Mouse (Mus musculus) CD4-positive helper T cell, adult 2 months (primary cell): ENCODE results near the gene Tmed2.
"Not testable (repeated sequence)": the region's sequence is repeated elsewhere in the genome, so short reads cannot be mapped to it uniquely, and the experiment has no call there.

ENCODE experiments used
- DNase-seq: peaks from one replicate; pipeline ENCODE4 v3.0.0-alpha.2; 2012; ENCODE audit warnings: low read depth, missing footprints, low spot score

Gene Tmed2

DNA sequence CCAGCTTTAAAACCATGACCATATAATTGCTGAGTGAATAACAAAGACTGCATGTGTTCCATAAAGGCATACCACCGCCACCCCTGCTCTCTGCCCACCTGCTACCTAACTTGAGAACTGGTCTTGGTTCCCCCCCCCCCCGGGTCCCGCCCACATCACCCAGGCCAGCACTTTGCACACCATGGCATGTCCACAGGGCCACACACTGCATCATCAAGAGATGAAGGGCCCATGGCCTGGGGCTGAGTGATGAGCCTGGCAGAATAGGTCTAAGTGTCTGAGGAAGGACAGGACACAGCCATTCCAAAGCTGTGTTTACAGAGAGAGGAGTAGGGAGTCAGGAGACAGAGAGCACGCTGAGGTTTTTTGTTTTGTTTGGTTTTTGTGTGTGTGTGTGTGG is 12.1 kb upstream of the Tmed2 start:
- DNase-seq, result no peak

DNA sequence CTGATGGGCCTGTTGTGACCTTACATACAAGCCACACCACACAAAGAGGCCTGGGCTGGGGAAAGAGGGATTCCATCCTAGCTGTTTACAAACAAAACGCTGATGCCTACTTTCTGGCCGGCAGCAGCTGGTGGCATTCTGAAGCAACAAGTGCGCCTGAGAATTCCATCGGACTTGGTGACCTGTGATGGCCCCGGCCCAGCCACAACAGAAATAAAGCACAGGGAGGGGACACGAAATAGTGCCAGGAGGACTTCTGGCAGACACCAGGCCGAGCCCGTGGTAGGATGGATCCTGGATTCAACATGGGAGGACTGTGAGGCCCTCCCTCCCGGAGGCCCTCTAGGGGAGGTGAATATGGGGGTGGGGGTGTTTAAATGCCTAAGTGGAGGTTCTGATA is 11.7 kb upstream of the Tmed2 start:
- no peak for DNase-seq

DNA sequence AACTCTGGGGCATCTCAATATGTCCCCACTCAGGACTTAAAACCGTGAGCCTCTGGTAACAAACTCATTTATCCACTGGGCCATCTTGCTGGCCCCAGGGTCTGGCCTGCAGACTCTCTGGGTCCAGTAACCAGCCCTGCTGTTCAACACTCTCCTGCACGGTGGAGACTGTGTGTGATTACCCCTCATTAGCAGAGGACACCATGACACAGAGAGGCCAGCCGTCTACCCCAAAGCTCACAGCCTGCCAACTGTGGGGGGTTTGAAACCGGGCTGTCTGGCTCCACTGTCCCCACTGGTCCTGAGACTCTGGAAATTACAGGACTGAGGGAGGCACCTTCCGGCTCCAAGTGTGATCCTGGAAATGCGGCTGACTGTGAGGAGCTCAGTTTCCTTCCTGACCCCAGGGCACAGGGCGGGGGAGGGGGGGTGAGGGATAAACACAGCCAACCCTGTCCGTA is 11.3 kb upstream of the Tmed2 start:
- DNase-seq, result no peak

DNA sequence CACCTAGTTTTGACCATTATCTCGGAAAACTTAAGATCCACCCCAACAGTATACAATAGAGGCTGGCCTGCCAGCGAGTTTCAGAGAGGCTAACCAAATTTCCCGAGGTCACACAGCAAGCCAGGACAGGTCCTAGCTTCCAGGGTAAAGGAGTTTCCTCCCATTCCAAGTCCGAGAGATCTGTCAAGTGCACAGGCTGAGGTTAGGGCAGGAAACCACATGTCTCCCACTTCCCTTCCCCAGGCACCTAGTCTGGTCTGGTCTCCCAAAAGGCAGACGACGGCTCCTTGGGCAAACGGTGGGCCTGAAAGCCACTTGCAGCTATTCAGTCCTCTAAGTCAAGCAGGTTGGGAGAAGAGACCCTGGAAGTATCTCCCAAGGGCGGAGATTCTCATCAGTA is 10.8 kb upstream of the Tmed2 start:
- DNase-seq, result no peak

DNA sequence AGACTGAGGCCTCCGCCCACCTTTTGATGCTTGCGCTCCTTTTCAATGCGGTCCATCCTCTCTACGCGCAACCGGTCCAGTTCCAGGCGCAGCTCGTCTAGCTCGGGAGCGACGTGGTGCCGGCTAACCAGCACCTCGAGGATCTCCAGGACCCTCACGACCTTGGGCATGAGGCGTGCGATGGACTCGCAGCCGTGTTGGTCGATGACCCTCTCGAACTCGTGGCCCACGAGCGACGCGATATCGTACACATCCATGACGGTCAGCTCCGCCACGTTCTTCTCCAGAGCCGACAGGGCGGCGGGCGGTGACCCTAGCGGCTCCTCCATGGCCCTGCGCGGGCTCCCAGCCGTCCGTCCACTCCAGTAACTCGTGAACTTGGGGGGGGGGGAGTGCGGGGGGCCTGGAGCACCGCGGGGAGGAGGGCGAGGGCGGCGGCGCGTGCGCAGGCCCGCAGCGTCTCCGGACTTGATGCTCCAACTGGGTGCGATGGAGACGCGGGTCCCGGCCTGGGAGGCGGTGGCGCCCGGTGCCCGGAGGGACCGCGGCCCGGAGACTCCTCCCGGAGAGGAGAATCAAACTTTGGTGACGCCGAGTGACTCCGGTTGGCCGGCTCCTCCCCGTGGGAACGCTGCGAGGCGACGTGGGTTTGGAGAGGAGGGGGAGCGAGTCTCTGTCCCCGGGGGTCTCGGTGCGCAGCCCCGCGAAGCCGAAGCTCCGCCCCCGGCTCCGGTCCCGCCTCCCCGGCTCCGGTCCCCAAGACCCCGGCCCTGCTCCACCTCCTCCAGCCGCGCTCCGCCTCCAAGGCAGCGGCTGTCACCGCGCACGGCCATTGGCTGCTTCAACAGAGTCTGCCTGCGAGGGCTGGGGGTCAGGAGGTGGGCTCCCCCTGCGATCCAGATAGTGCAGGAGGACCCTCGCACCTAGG is 9.6 kb upstream of the Tmed2 start, which contains the start of gene Rilpl1:
Rilpl1 (minus strand) TSS at position 737 of the 928 bp plus-strand sequence.
- peak; percentile 76 for DNase-seq

DNA sequence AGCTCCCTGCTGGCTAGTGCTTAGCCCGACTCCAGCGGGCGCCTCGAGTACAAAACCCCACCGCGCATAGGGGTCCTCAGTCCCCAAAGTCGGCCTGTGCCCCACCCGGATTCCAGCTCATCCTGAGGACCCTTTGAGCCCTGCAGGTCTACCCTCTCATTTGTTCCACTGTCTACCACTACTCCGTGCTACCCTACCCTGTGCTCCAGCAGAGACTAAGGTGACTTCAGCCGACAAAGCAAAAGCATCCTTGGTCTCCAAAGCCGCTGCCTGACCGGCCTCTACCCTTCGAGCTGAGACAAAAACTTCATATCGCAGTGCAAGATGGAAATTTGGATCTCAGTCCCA is 8.9 kb upstream of the Tmed2 start:
- no peak for DNase-seq

DNA sequence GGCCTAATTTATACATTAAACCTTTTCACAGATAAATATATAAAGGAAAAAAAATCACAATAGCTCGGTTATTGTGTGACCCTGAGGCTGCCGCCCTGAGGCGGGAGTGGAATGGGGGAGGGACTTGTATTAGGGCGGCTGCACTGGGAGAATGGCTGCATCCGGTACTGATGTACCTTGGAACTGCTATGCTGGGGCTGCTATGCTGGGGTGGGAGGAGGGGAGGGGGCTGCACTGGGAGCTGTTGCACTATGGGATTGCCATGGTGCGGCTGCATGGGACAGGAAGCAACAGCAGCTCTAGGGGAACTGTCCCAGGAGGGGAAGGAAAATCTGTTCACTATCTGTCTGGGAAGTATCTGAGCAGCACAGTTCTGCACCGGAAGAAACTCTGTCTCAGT is 8.0 kb upstream of the Tmed2 start:
- DNase-seq, result no peak

DNA sequence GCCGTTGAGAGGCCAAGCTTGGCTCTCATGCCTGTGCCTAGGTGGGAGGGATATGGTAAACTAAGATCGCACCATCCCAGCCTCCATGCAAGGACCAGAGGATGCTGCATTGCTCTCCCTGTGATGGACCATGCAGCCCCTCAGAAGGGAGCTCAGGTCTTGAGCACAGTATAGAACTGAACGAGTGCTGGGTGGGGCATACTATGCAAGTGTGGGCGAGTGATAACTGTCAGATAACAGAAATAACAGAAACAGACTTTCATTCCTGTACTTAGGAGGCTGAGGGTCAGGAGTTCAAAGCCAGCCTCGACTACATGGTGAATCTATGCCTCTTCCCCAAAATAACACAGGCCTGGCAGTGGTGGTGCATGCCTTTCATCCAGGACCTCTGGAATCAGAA is 5.5 kb upstream of the Tmed2 start:
- no peak for DNase-seq

DNA sequence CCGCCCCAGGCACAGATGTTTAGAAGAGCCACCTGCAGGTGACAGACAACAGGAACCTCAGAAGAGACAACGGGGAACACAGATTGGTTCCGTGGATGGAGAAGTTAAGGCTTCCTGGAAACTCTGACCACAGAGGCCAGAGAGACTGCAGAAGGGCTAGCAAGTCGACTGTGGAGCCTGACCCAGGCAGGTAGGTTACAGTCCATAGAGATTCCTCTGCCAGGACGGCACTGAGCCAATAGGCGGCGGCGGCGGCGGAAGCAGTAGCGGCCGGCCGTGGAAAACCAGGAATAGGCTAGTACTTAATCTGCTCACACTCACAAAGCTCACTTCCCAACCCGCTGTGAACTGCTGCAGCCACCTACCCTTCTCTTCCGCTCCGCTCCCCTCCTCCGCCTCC is 3.7 kb upstream of the Tmed2 start:
- peak; percentile 17 for DNase-seq

DNA sequence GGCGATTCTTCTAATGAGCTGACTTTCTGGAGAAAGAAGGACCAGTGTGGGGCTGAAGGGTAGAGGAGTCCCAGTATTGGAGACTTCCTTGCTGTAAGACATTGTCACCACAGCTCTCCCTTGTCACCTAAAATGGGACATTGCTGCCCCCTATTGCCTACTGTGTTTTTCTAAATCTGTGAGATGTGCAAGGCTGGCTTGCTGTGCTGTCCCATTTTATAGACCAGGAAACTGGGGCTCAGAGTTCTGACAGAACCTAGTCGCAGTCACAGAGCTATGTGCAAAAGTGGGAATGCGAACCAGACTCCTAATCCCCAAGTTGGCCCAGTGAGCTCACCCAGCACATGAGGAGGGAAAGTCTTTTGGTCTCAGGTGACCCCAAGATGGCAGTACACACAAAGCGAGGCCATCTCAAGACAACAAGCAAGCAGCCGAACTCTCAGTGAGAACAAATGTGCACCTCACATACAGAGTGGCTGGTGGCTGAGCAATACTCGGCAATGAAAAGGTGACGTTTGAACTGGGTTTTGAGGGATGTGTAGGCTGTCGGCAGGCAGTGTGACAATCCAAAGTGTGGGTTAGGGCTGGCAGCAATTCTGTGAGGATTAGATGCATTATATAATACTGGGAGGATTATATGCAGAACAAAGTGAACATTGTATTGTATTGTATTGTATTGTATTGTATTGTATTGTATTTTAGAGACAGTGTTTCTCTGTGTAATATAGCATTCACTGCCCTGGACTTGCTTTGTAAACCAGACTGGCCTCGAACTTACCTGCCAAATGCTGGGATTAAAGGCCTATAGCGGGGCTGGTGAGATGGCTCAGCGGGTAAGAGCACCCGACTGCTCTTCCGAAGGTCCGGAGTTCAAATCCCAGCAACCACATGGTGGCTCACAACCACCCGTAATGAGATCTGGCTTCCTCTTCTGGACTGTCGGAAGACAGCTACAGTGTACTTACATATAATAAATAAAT is 1.4 kb upstream of the Tmed2 start:
- DNase-seq, result peak; percentile 83

DNA sequence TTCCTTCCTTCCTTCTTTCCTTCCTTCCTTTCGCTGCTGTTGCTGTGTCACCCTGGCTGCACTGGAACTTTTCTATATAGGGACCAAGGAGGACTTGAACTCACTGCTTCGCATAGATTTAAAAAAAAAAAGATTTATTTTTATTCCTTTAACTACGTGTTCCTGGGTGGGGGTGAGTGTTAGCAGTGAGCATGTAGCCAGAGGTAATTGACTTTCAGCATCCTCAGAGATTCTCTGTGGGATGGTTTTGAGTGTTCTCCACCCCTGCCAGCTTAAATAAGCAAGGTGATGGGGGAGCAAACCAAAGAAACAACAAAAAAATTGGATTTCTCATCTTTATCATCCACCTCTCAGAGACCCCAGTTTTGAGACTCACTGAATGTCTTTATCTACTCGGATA is 590 bp upstream of the Tmed2 start:
- no peak for DNase-seq

DNA sequence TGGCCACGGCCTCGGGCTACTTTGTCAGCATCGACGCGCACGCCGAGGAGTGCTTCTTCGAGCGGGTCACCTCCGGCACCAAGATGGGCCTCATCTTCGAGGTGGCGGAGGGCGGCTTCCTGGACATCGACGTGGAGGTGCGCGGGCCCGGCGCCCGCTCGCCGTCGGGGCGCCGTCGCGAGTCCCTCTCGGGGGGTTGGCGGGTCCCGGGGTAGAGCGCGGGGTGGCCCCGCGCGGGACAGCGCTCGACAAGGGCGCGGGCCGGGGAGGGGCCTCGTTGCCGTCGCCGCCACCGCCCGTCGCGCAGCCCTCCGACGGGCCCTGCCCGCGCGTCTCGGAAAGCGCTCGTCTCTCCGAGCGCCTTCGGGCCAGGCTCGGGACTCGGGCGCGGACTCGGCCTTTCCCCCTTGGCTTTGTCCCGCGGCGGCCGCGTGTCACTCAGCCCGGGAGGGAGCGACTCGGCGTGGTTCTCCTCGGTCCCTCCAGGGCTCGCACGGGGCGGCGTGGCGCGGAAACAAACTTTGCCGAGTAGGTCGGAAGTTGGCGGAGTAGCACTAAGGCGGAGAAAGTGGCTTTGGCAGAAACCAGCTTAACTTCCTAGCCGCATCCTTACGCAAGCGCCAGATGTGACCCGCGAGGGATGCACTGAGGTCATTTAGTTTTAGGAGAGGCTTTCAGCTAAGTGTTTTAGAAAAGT is 558 bp downstream of the Tmed2 start:
- peak; percentile 79 for DNase-seq

DNA sequence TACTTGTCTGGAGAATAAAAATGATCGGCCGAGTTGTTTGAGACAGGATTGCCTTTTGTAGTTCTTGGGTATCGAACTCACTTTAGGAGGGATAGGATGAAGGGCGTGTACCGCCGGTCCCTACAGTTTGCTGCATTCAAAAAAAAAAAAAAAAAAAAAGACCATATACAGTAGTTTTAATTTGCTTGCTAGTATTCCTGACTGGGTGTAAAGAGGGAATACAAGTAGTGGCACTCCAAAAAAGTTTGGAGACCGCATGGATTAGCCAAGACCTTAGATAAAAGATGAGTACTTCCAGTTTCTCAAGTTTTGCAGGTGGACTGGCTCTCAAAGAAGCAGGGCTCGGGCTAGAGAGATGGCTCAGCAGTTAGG is 1.1 kb downstream of the Tmed2 start:
- no peak for DNase-seq

DNA sequence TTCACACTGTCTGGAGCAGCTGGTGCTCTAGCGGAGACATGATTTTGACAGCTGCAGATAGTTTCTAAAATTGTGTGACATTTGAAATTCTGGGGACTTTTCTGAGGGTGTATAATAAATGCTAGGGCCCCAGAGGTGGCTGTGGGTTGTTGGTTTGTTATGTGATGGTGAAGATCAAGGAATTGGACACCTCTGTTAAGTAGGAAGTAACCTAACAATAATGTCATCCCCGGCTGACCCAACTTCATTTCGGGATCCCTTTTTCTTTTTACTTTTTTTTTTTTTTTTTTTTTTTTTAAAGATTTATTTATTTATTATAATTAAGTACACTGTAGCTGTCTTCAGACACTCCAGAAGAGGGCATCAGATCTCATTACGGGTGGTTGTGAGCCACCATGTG is 10.2 kb downstream of the Tmed2 start:
- DNase-seq, result not testable (repeated sequence)

DNA sequence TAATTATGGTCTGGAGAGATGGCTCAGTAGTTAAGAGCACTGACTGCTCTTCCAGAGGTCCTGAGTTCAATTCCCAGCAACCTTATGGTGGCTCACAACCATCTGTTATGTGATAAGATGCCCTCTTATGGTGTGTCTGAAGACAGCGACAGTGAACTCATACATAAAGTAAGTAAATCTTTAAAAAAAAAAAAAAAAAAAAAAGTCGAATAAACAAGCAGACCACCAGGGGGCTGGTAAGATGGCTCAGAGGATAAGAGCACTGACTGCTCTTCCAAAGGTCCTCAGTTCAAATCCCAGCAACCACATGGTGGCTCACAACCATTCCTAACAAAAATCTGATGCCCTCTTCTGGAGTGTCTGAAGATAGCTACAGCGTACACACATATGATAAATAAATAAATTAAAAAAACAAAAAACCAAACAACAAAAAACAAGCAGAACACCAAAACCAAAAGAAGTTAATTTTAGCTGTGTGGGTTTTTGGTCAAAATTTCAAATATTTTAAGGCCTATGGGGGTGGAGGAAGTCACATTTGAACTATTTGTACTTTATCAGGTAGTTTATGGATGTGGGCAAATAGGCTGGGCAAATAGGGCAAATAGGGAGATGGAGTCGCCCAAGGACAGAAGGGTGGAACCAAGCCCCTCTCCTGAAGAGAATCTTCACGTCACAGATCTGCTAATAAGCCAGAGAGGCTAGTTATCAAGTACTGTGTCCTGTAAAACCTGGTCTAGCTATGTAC is 11.0 kb downstream of the Tmed2 start:
- DNase-seq, result peak; percentile 40

DNA sequence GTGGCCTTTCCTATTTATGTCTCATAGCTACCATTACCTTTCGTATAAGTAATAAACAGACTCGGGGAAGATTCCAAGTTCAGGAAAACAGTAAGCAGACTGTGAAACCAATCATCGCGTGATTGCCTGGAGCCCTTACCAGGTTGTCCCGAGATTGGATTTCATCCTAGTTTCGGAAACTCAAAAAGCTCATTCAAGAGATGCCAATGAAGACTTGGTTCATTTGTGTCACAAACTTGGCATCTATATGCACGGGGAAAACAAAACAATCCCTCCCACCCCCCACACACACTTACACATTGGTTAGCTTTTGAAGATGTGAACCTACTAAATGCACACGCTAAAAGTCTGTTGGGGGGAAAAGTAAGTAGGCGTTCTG is 11.6 kb downstream of the Tmed2 start:
- DNase-seq, result no peak

DNA sequence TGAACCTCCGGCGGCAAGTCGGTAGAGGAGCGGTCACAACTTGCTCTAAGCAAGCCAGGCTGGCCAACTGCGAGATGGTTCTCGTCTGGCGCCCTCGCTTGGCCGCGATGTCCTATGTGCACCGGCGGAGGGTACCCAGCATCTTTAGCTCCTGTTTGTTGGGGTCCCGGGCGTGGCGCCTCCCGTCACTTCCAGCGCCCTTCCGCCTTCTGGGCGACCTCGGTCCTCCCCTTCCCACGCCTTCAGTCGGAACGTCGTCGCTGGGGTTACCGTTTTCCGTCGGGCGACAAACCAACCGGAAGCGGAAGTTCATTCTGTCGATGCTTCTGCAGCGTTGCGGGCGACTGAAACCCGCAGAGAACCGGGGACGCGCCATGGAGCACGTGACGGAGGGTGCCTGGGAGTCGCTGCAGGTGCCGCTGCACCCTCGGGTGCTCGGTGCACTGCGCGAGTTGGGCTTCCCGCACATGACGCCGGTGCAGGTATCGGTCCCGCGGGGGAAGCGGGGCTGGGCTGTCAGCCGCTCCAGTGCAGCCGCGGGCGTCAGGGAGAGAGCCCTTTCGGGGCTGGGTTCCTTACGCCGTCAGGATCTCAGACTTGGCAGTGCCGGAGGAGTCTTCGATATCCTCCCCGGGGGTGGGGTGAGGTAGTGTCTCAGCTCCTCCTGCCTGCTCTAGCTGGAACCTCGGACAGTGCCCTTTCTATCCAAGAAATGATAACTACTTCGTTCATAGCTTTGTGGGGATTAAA is 12.2 kb downstream of the Tmed2 start, which contains the start of gene Ddx55:
Ddx55 (plus strand) TSS at position 307 of the 750 bp plus-strand sequence.
- peak; percentile 96 for DNase-seq

DNA sequence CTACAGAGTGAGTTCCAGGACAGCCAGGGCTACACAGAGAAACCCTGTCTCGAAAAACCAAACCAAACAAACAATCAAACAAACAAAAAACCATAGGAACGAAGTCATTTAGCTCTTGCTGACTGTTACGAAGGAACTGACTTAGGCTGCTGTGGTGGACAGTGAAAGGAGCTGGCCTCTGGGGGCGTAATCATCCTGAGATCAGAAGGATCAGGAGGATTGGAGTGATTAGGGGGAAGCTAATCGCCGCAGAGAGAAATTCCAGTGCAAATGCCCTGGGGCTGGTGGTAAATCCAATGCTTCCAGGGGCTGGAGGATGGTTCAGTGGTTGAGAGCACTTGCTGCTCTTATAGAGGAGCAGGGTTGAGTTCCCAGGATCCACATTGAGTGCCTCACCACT is 13.1 kb downstream of the Tmed2 start:
- DNase-seq, result no peak

DNA sequence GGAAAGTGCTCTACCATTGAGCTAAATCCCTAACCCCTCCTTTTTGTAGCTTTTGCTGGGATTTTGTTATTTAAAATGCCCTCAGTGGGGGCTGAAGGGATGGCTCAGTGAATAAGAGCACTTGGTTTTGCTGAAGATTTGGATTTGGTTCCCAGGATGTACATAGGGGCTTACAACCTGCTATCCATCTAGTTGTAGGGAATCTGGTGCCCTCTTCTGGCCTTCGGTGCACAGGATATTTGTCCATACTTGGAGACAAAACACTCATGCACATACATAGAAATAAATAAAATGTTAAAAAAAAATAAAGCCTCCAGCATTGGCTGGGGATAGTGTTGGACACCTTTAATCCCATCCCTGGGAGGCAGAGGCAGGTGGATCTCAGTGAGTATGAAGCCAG is 14.7 kb downstream of the Tmed2 start:
- no peak for DNase-seq

DNA sequence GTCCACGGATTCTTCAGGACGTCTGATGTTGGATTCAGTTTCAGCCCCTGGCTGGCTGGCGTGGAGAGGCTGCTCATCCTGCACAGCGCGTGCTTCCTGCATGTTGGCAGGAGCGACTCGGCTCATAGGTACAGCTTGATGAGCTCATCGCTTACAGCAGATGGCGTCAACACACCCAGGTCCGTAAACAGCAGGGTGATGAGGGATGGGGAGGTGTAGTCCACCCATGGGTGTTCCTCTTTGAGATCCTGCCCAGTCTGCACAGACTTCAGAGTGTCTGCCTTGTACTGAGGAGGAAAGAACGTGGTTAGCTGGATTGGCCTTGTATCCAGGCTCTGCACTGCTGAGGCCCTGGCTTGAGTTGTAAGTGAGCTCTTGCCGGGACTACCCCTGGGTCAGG is 30.6 kb downstream of the Tmed2 start:
- DNase-seq, result no peak
